Mouse (Mus musculus) small intestine, adult 2 months (tissue): Measurements from ENCODE around the gene 6430531B16Rik.

Source experiments
- CTCF ChIP-seq: fragments of 200-500 bp; IDR thresholded peaks from 2 replicates; pipeline ENCODE4 v1.5.1; 2012; ENCODE audit warnings: low read depth, mild to moderate bottlenecking, control low read depth, inconsistent platforms, low read length, moderate library complexity, mixed read lengths; ENCODE audit not compliant: insufficient replicate concordance, insufficient read length; ENCODE audit errors: extremely low read depth
- POLR2A ChIP-seq: fragments of 200-500 bp; IDR thresholded peaks from 2 replicates; pipeline ENCODE4 v1.6.1; 2012; ENCODE audit warnings: low read depth, mild to moderate bottlenecking, control low read depth, inconsistent platforms, low read length, moderate library complexity

GRCm38 (mm10) chr7:139994676-139995075, 16.1 kb upstream of the 6430531B16Rik start:
- no peak for TF ChIP-seq POLR2A
- peak; percentile 27; the same call in 1 of the 2 replicates for TF ChIP-seq CTCF
